In the genomic region with DNA sequence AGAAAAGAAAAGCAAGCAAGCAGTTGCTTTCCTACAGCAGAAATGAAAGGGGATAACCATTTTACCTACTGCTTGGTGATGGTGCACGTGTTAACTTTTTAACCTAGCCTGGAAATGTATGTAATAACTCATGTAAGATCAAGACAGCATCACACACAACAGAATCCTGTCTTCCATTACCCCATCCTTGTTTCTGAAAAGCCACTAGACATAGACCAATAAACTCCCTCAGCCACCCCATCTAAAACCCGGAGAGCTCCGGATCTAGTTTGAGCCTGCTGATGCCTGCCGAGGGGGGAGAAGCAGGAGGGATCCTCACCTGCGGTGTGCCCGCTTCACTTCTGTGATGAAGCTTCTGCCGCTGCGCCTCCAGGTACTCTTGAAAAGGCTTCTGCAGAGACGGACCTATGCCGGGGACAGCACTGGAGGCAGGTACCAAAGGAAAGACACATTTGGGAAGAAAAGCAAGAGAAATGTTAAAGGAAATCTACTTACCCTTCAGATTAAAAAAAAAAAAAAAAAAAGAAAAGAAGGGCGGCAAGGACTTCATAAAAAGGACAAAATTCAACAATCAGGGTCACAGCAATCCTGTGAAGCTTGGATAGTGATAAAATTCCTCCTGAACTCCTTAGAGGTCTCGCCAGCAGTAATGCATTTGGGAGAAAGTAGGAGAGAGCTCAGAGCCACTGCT, we compare ENCODE assay signal across 8 mouse cellular contexts. TPM values are rescaled to one million over a fixed set of nuclear protein-coding genes. Genes with fewer than 3 reads are reported as not detected.
A peak's percentile ranks its signal among the peaks of the same experiment; 100 is the strongest.
DNase-seq lines count a peak whose midpoint lies in the region; ATAC-seq and TF ChIP-seq lines count a peak whose summit lies in the region.

No protein-coding gene starts in this region.

- H3K79me2 ChIP-seq in myocyte (ENCODE audit: control insufficient read depth, insufficient read depth), result peaks cover 76% of the 10 kb centered on the region

- peak; percentile 70 to 71 for DNase-seq in B cell, adult 2 months
- peak; percentile 58 for DNase-seq in ES-CJ7 (ENCODE audit: low read depth, low spot score)
- DNase-seq in limb, embryonic 10.5 days (ENCODE audit: low spot score), result no peak
- no peak for DNase-seq in layer of hippocampus, adult 11-12 months (ENCODE audit: low spot score)
- no peak for DNase-seq in ovary, postnatal 14 days (ENCODE audit: low spot score)

- peak overlapping the region; percentile 73 for H3ac ChIP-seq in myocyte (ENCODE audit: control insufficient read depth, insufficient read length)

- peak overlapping the region; percentile 82 for H3K9ac ChIP-seq in heart, embryonic 14.5 days (ENCODE audit: low read length)

- peak; percentile 48 for TF ChIP-seq POLR2A in myocyte (IDR thresholded peaks at IDR 0.05; ENCODE audit: insufficient read length, low read depth)

- H3K36me3 ChIP-seq in heart, embryonic 14.5 days (ENCODE audit: control insufficient read depth, insufficient read depth, low read length), result peaks cover 10% of the 10 kb centered on the region; the same call in 1 of the 2 replicates
- H3K36me3 ChIP-seq in limb, embryonic 10.5 days, result peaks cover 9% of the 10 kb centered on the region
- H3K36me3 ChIP-seq in myocyte (ENCODE audit: control insufficient read depth, insufficient read depth), result peaks cover 42% of the 10 kb centered on the region

- peak overlapping the region; percentile 88 to 94 for H3K27ac ChIP-seq in heart, embryonic 14.5 days (replicated peaks in 1 of 2; ENCODE audit: control insufficient read depth in 1 of 2, insufficient read depth in 1 of 2, low read depth in 2 of 2, low read length in 2 of 2)
- peak overlapping the region; percentile 58; the same call in 1 of the 2 replicates for H3K27ac ChIP-seq in limb, embryonic 10.5 days

- no peaks in the 10 kb centered on the region for H3K27me3 ChIP-seq in heart, embryonic 14.5 days (ENCODE audit: control insufficient read depth, insufficient read depth, low read length)
- H3K27me3 ChIP-seq in limb, embryonic 10.5 days (ENCODE audit: low read depth, poor library complexity, severe bottlenecking), result no peaks in the 10 kb centered on the region
- no peaks in the 10 kb centered on the region for H3K27me3 ChIP-seq in myocyte (ENCODE audit: control insufficient read depth, insufficient read depth, insufficient read length)

- peak overlapping the region; percentile 54 to 72 for H3K4me3 ChIP-seq in heart, embryonic 14.5 days (ENCODE audit: control insufficient read depth in 1 of 2, insufficient read depth in 1 of 2, low read depth in 1 of 2, low read length in 2 of 2)
- H3K4me3 ChIP-seq in limb, embryonic 10.5 days, result peak overlapping the region; percentile 24; the same call in 1 of the 2 replicates
- peak overlapping the region; percentile 93 for H3K4me3 ChIP-seq in myocyte

- WGBS in heart, embryonic 14.5 days, result 2% methylated on average over 12 of the region's 12 CpGs
- WGBS in limb, embryonic 10.5 days, result 27% methylated on average over 12 of the region's 12 CpGs

- no peak for ATAC-seq in heart, embryonic 14.5 days (ENCODE audit: insufficient number of reproducible peaks, insufficient read depth, low FRiP score, low read depth)
- no peak for ATAC-seq in megakaryocyte-erythroid progenitor cell, adult 5-6 weeks (replicated peaks; ENCODE audit: low FRiP score, low TSS enrichment, poor library complexity, severe bottlenecking)

- H3K9me3 ChIP-seq in heart, embryonic 14.5 days (ENCODE audit: control insufficient read depth, low read length), result no peaks in the 10 kb centered on the region
- H3K9me3 ChIP-seq in limb, embryonic 10.5 days (replicated peaks), result no peaks in the 10 kb centered on the region

- H3K4me1 ChIP-seq in heart, embryonic 14.5 days (ENCODE audit: control insufficient read depth in 2 of 2, insufficient read depth in 2 of 2, low read length in 2 of 2), result peaks cover 4 to 25% of the 10 kb centered on the region in 2 experiments
- H3K4me1 ChIP-seq in limb, embryonic 10.5 days, result peaks cover 19% of the 10 kb centered on the region

- H3K4me2 ChIP-seq in heart, embryonic 14.5 days (ENCODE audit: low read length), result peak overlapping the region; percentile 83
- peak overlapping the region; percentile 36 for H3K4me2 ChIP-seq in myocyte (ENCODE audit: low read depth)

TF ChIP-seq in myocyte, 11 proteins besides CTCF, POLR2A, EP300 and RAD21:
- TF ChIP-seq MYOG (IDR thresholded peaks at IDR 0.05; ENCODE audit: control insufficient read depth in 1 of 3, insufficient read depth in 1 of 3, insufficient read length in 2 of 3, low read depth in 2 of 3) (peak in 1 of 3 experiments; percentile 13), MAX (IDR thresholded peaks at IDR 0.05; ENCODE audit: low read depth) (no peak), POLR2AphosphoS2 (IDR thresholded peaks at IDR 0.05; ENCODE audit: insufficient read length, low read depth) (peak; percentile 68)

RNA-seq across cellular contexts. Expression of gene Tubd1, which starts 41.5 kb away (rescaled TPM):
- 12.0 and 13.2 TPM in 2 replicates for polyA plus RNA-seq in heart, embryonic 14.5 days (2014; fragmentation: Nextera tagmentation; extraction: Ambion mirVana)
- 9.8 and 10.8 TPM in 2 replicates for polyA plus RNA-seq in limb, embryonic 10.5 days (2016; fragmentation: Nextera tagmentation; extraction: Ambion mirVana)
- 6.6 TPM for polyA plus RNA-seq in myocyte (2012; fragmentation: generic; extraction: Trizol)
- total RNA-seq in megakaryocyte-erythroid progenitor cell, adult 5-6 weeks (2014; fragmentation: Nextera tagmentation), result 17.5 and 20.8 TPM in 2 replicates
- total RNA-seq in megakaryocyte-erythroid progenitor cell, adult 5-6 weeks (2017), result 13.7 and 20.5 TPM in 2 replicates

RNA-seq across cellular contexts. Expression of gene Rps6kb1, which starts 41.7 kb away (rescaled TPM):
- 33.4 and 34.8 TPM in 2 replicates for polyA plus RNA-seq in heart, embryonic 14.5 days (2014; fragmentation: Nextera tagmentation; extraction: Ambion mirVana)
- 47.3 and 64.3 TPM in 2 replicates for polyA plus RNA-seq in limb, embryonic 10.5 days (2016; fragmentation: Nextera tagmentation; extraction: Ambion mirVana)
- polyA plus RNA-seq in myocyte (2012; fragmentation: generic; extraction: Trizol), result 13.0 TPM
- 45.2 and 49.5 TPM in 2 replicates for total RNA-seq in megakaryocyte-erythroid progenitor cell, adult 5-6 weeks (2014; fragmentation: Nextera tagmentation)
- total RNA-seq in megakaryocyte-erythroid progenitor cell, adult 5-6 weeks (2017), result 45.4 and 52.7 TPM in 2 replicates

Comparison
In these comparisons a context has a peak if more than half of its experiments do, and no peak if none do; other contexts are left out.
1. DNase-seq: peak in B cell, adult 2 months (2 of 2) and ES-CJ7 (single experiment); none in limb, embryonic 10.5 days (single experiment), layer of hippocampus, adult 11-12 months (single experiment) and ovary, postnatal 14 days (single experiment).
2. H3K4me3 ChIP-seq: peak in every context shown above with its lines; median percentile 93 in myocyte; 63 in heart, embryonic 14.5 days; 24 in limb, embryonic 10.5 days.